Mouse (Mus musculus) heart, embryonic 16.5 days (tissue): ENCODE measurements around the gene Kctd3. TPM values are rescaled to one million over a fixed set of nuclear protein-coding genes. Genes with fewer than 3 reads are reported as not detected.

Experiments used
- ATAC-seq: fragments of 200-750 bp; cut with Nextera tagmentation; replicated peaks from 2 replicates; pipeline ENCODE4 v1.8.0; 2017; ENCODE audit warnings: moderate number of reproducible peaks; ENCODE audit not compliant: insufficient read depth, low FRiP score; ENCODE audit errors: extremely low read depth
- H3K27ac ChIP-seq: fragments of 300-500 bp; sonication (generic); 2 replicates; pipeline ENCODE4 v1.5.1; 2014; ENCODE audit warnings: mild to moderate bottlenecking, low read length, control low read depth, moderate library complexity
- H3K27me3 ChIP-seq: fragments of 300-500 bp; sonication (generic); 2 replicates; pipeline ENCODE4 v1.6.1; 2014; ENCODE audit warnings: low read length, mixed read lengths; ENCODE audit not compliant: control insufficient read depth, insufficient read depth
- H3K36me3 ChIP-seq: fragments of 300-500 bp; sonication (generic); 2 replicates; pipeline ENCODE4 v1.6.1; 2014; ENCODE audit not compliant: control insufficient read depth, insufficient read depth
- H3K4me1 ChIP-seq: fragments of 300-500 bp; sonication (generic); 2 replicates; pipeline ENCODE4 v1.6.1; 2014; ENCODE audit warnings: low read length, mixed read lengths; ENCODE audit not compliant: control insufficient read depth, insufficient read depth
- H3K4me2 ChIP-seq: fragments of 300-500 bp; sonication (generic); 2 replicates; pipeline ENCODE4 v1.6.1; 2014; ENCODE audit warnings: low read depth, mild to moderate bottlenecking, control low read depth, low read length
- H3K4me3 ChIP-seq: fragments of 300-500 bp; sonication (generic); 2 replicates; pipeline ENCODE4 v1.5.1; 2014; ENCODE audit warnings: mild to moderate bottlenecking, control low read depth, low read length
- H3K9ac ChIP-seq: fragments of 300-500 bp; sonication (generic); 2 replicates; pipeline ENCODE4 v1.6.1; 2014; ENCODE audit warnings: low read length, control low read depth
- H3K9me3 ChIP-seq: fragments of 300-500 bp; sonication (generic); replicated peaks from 2 replicates; pipeline ENCODE4 v1.6.1; 2016; ENCODE audit warnings: low read length; ENCODE audit not compliant: control insufficient read depth
- WGBS: fragments of 180-500 bp; shearing (Covaris S2); extraction: QIAGEN DNeasy Blood & Tissue Kit; methylation state at CpG from one replicate; pipeline ENCODE4 v1.1.7; 2014; 5-methylcytosine and 5-hydroxymethylcytosine counted together
- polyA plus RNA-seq: library from polyadenylated mRNA; unstranded; fragments of >200 nt; fragmentation: Nextera tagmentation; extraction: Ambion mirVana; gene quantifications from 2 replicates; pipeline ENCODE4 v1.2.1, GENCODE M21; 2015

Kctd3 gene
- polyA plus RNA-seq, 1 experiment from 2014 or later, result 19.1 TPM

GRCm38 (mm10) chr1:189001815-189002214, 5.8 kb downstream of the Kctd3 start:
- Histone ChIP-seq H3K36me3 (peaks cover 8% of the 10 kb centered on the region), H3K4me1 (peaks cover 7% of the 10 kb centered on the region), H3K9ac (no peak overlapping the region), H3K4me2 (no peak overlapping the region), H3K27ac (no peak overlapping the region), H3K4me3 (no peak overlapping the region), H3K9me3 (no peaks in the 10 kb centered on the region), H3K27me3 (no peaks in the 10 kb centered on the region)
- 86% methylated on average over 12 of the region's 12 CpGs for WGBS
- no peak for ATAC-seq

GRCm38 (mm10) chr1:188999981-189000380, 7.7 kb downstream of the Kctd3 start:
- Histone ChIP-seq H3K4me1 (no peaks in the 10 kb centered on the region), H3K9ac (no peak overlapping the region), H3K27ac (no peak overlapping the region), H3K4me2 (no peak overlapping the region), H3K27me3 (no peaks in the 10 kb centered on the region), H3K4me3 (no peak overlapping the region), H3K9me3 (no peaks in the 10 kb centered on the region), H3K36me3 (peaks cover 23% of the 10 kb centered on the region)
- 89% methylated on average over 10 of the region's 10 CpGs for WGBS
- no peak for ATAC-seq

- H3K27me3 ChIP-seq, result no peaks in the 10 kb centered on the region
- ATAC-seq, result no peak
- H3K9ac ChIP-seq, result no peak overlapping the region
- H3K4me3 ChIP-seq, result no peak overlapping the region
- H3K27ac ChIP-seq, result no peak overlapping the region
- no peaks in the 10 kb centered on the region for H3K9me3 ChIP-seq
- H3K4me2 ChIP-seq, result no peak overlapping the region
- H3K4me1 ChIP-seq, result no peaks in the 10 kb centered on the region
- H3K36me3 ChIP-seq, result peaks cover 23% of the 10 kb centered on the region
- WGBS, result 91% methylated on average over 3 of the region's 3 CpGs
Observed at GRCm38 (mm10) chr1:188997921-188998320, 9.7 kb downstream of the Kctd3 start.

GRCm38 (mm10) chr1:188993218-188993617, 14.4 kb downstream of the Kctd3 start:
- peaks cover 35% of the 10 kb centered on the region for H3K36me3 ChIP-seq
- H3K4me2 ChIP-seq, result no peak overlapping the region
- no peaks in the 10 kb centered on the region for H3K27me3 ChIP-seq
- no peaks in the 10 kb centered on the region for H3K4me1 ChIP-seq
- WGBS, result 48% methylated on average over 4 of the region's 4 CpGs
- no peaks in the 10 kb centered on the region for H3K9me3 ChIP-seq
- ATAC-seq, result no peak
- no peak overlapping the region for H3K27ac ChIP-seq
- H3K4me3 ChIP-seq, result no peak overlapping the region
- no peak overlapping the region for H3K9ac ChIP-seq

- Histone ChIP-seq H3K9ac (no peak overlapping the region), H3K27me3 (no peaks in the 10 kb centered on the region), H3K4me1 (no peaks in the 10 kb centered on the region), H3K27ac (no peak overlapping the region), H3K9me3 (no peaks in the 10 kb centered on the region), H3K4me3 (no peak overlapping the region), H3K4me2 (no peak overlapping the region), H3K36me3 (peaks cover 51% of the 10 kb centered on the region)
- no peak; the same call in 1 of the 2 replicates for ATAC-seq
- 29% methylated on average over 3 of the region's 3 CpGs for WGBS
Observed at GRCm38 (mm10) chr1:188980050-188980449, 27.6 kb downstream of the Kctd3 start.

GRCm38 (mm10) chr1:188973926-188974325, 33.7 kb downstream of the Kctd3 start:
- ATAC-seq, result no peak
- Histone ChIP-seq H3K27ac (no peak overlapping the region), H3K4me1 (no peaks in the 10 kb centered on the region), H3K4me3 (no peak overlapping the region), H3K9me3 (no peaks in the 10 kb centered on the region), H3K27me3 (no peaks in the 10 kb centered on the region), H3K9ac (no peak overlapping the region), H3K4me2 (no peak overlapping the region), H3K36me3 (peaks cover 63% of the 10 kb centered on the region)
- WGBS, result 92% methylated on average over 16 of the region's 16 CpGs

- WGBS, result 86% methylated on average over 6 of the region's 6 CpGs
- no peaks in the 10 kb centered on the region for H3K4me1 ChIP-seq
- H3K4me2 ChIP-seq, result no peak overlapping the region
- H3K27me3 ChIP-seq, result no peaks in the 10 kb centered on the region
- H3K4me3 ChIP-seq, result no peak overlapping the region
- H3K9me3 ChIP-seq, result no peaks in the 10 kb centered on the region
- ATAC-seq, result no peak
- no peak overlapping the region for H3K9ac ChIP-seq
- H3K27ac ChIP-seq, result no peak overlapping the region
- peaks cover 63% of the 10 kb centered on the region for H3K36me3 ChIP-seq
Observed at GRCm38 (mm10) chr1:188973078-188973477, 34.6 kb downstream of the Kctd3 start.

GRCm38 (mm10) chr1:188952501-188952900, 55.1 kb downstream of the Kctd3 start:
- Histone ChIP-seq H3K36me3 (no peaks in the 10 kb centered on the region), H3K4me3 (no peak overlapping the region), H3K27me3 (no peaks in the 10 kb centered on the region), H3K9ac (no peak overlapping the region), H3K4me1 (no peaks in the 10 kb centered on the region), H3K4me2 (no peak overlapping the region), H3K9me3 (no peaks in the 10 kb centered on the region), H3K27ac (no peak overlapping the region)
- no peak for ATAC-seq
- WGBS, result 89% methylated on average over 4 of the region's 4 CpGs

GRCm38 (mm10) chr1:188951091-188951490, 56.5 kb downstream of the Kctd3 start:
- WGBS, result 82% methylated on average over 6 of the region's 6 CpGs
- H3K4me1 ChIP-seq, result no peaks in the 10 kb centered on the region
- no peaks in the 10 kb centered on the region for H3K36me3 ChIP-seq
- H3K27ac ChIP-seq, result no peak overlapping the region
- H3K4me3 ChIP-seq, result no peak overlapping the region
- no peak for ATAC-seq
- H3K9ac ChIP-seq, result no peak overlapping the region
- H3K27me3 ChIP-seq, result no peaks in the 10 kb centered on the region
- H3K4me2 ChIP-seq, result no peak overlapping the region
- no peaks in the 10 kb centered on the region for H3K9me3 ChIP-seq

- H3K4me3 ChIP-seq, result no peak overlapping the region
- no peaks in the 10 kb centered on the region for H3K27me3 ChIP-seq
- 64% methylated on average over 9 of the region's 9 CpGs for WGBS
- H3K27ac ChIP-seq, result no peak overlapping the region
- no peak overlapping the region for H3K4me2 ChIP-seq
- no peak for ATAC-seq
- H3K4me1 ChIP-seq, result no peaks in the 10 kb centered on the region
- no peaks in the 10 kb centered on the region for H3K36me3 ChIP-seq
- H3K9ac ChIP-seq, result no peak overlapping the region
- no peaks in the 10 kb centered on the region for H3K9me3 ChIP-seq
Observed at GRCm38 (mm10) chr1:188948276-188948675, 59.4 kb downstream of the Kctd3 start.
